Mouse (Mus musculus) lung, embryonic 16.5 days (tissue): Measurements from ENCODE around the gene Mtmr2. TPM values are rescaled to one million over a fixed set of nuclear protein-coding genes. Genes with fewer than 3 reads are reported as not detected.
"Not testable (repeated sequence)": the region's sequence is repeated elsewhere in the genome, so short reads cannot be mapped to it uniquely, and the experiment has no call there.

Experiments used
- ATAC-seq: fragments of 200-750 bp; cut with Nextera tagmentation; 2 replicates; pipeline ENCODE4 v1.8.0; 2017; ENCODE audit warnings: low read depth, mild to moderate bottlenecking, moderate library complexity
- H3K27ac ChIP-seq: fragments of 300-500 bp; sonication (generic); 2 replicates; pipeline ENCODE4 v1.5.1; 2014; ENCODE audit warnings: mild to moderate bottlenecking, control low read depth, low read length
- H3K27me3 ChIP-seq: fragments of 300-500 bp; sonication (generic); 2 replicates; pipeline ENCODE4 v1.6.1; 2014; ENCODE audit warnings: low read depth, low read length, mixed read lengths; ENCODE audit not compliant: control insufficient read depth, insufficient read depth
- H3K36me3 ChIP-seq: fragments of 300-500 bp; sonication (generic); 2 replicates; pipeline ENCODE4 v1.6.1; 2014; ENCODE audit warnings: low read length; ENCODE audit not compliant: control insufficient read depth, insufficient read depth
- H3K4me1 ChIP-seq: fragments of 300-500 bp; sonication (generic); replicated peaks from 2 replicates; pipeline ENCODE4 v1.6.1; 2014; ENCODE audit warnings: low read length, mixed read lengths; ENCODE audit not compliant: control insufficient read depth, insufficient read depth
- H3K4me2 ChIP-seq: fragments of 300-500 bp; sonication (generic); 2 replicates; pipeline ENCODE4 v1.6.1; 2014; ENCODE audit warnings: low read depth, low read length, control low read depth
- H3K4me3 ChIP-seq: fragments of 300-500 bp; sonication (generic); 2 replicates; pipeline ENCODE4 v1.5.1; 2014; ENCODE audit warnings: mild to moderate bottlenecking, low read length, control low read depth
- H3K9ac ChIP-seq: fragments of 300-500 bp; sonication (generic); 2 replicates; pipeline ENCODE4 v1.6.1; 2014; ENCODE audit warnings: low read length, control low read depth
- H3K9me3 ChIP-seq: fragments of 300-500 bp; sonication (generic); 2 replicates; pipeline ENCODE4 v1.6.1; 2016; ENCODE audit warnings: low read length; ENCODE audit not compliant: control insufficient read depth
- WGBS: fragments of 180-500 bp; shearing (Covaris S2); extraction: QIAGEN DNeasy Blood & Tissue Kit; methylation state at CpG from one replicate; pipeline ENCODE4 v1.1.7; 2014; 5-methylcytosine and 5-hydroxymethylcytosine counted together
- polyA plus RNA-seq: library from polyadenylated mRNA; unstranded; fragments of >200 nt; fragmentation: Nextera tagmentation; extraction: Ambion mirVana; gene quantifications from 2 replicates; pipeline ENCODE4 v1.2.1, GENCODE M21; 2015

Gene Mtmr2
- polyA plus RNA-seq: 84.1 and 88.3 TPM in 2 replicates

GRCm38 (mm10) chr9:13748404-13748797, at the start of gene Mtmr2:
Gene Mtmr2 (plus strand): TSS chr9:13748410.
- H3K36me3 ChIP-seq: no peaks in the 10 kb centered on the region
- H3K4me1 ChIP-seq: peaks cover 8% of the 10 kb centered on the region
- peak within 1 kb of the TSS; percentile 94 for H3K27ac ChIP-seq
- no peaks in the 10 kb centered on the region for H3K27me3 ChIP-seq
- no peaks in the 10 kb centered on the region for H3K9me3 ChIP-seq
- H3K4me2 ChIP-seq: peak within 1 kb of the TSS; percentile 71
- H3K4me3 ChIP-seq: peak within 1 kb of the TSS; percentile 87
- peak within 1 kb of the TSS; percentile 99 for H3K9ac ChIP-seq
- WGBS: 43% methylated on average over 2 of the region's 2 CpGs
- ATAC-seq: no peak

GRCm38 (mm10) chr9:13699061-13699780, 49.0 kb upstream of the Mtmr2 start:
- Histone ChIP-seq H3K27me3 (no peaks in the 10 kb centered on the region), H3K9ac (no peak overlapping the region), H3K9me3 (no peaks in the 10 kb centered on the region), H3K4me2 (no peak overlapping the region), H3K27ac (no peak overlapping the region), H3K4me1 (peaks cover 24% of the 10 kb centered on the region), H3K36me3 (peaks cover 7% of the 10 kb centered on the region), H3K4me3 (no peak overlapping the region)
- 70% methylated on average over 14 of the region's 14 CpGs for WGBS
- no peak for ATAC-seq

DNA sequence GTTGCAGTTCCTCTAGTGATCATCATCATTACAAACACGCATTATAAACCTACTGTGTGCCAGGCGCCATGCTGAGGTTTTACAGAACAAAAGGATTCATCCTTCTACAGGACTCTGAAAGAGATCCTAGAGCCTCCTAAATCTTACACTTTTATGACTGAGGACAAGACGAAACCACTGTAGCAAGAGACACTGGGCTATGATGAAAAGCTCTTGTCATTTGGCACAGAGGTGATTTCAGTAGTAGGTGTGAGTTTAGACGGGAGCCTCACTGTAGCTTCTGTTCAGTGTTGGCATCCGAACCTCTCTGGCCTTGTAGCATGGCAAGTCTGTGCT, 48.5 kb upstream of the Mtmr2 start:
- no peak for ATAC-seq
- H3K9me3 ChIP-seq: no peaks in the 10 kb centered on the region
- H3K9ac ChIP-seq: no peak overlapping the region
- H3K4me3 ChIP-seq: no peak overlapping the region
- H3K27me3 ChIP-seq: no peaks in the 10 kb centered on the region
- WGBS: 83% methylated on average over 5 of the region's 5 CpGs
- no peak overlapping the region for H3K4me2 ChIP-seq
- H3K27ac ChIP-seq: no peak overlapping the region
- peaks cover 20% of the 10 kb centered on the region for H3K4me1 ChIP-seq
- H3K36me3 ChIP-seq: peaks cover 7% of the 10 kb centered on the region

- 84% methylated on average over 12 of the region's 12 CpGs for WGBS
- H3K9ac ChIP-seq: no peak overlapping the region
- no peaks in the 10 kb centered on the region for H3K27me3 ChIP-seq
- peaks cover 16% of the 10 kb centered on the region for H3K36me3 ChIP-seq
- no peak for ATAC-seq
- H3K4me3 ChIP-seq: no peak overlapping the region
- no peak overlapping the region for H3K27ac ChIP-seq
- H3K9me3 ChIP-seq: no peaks in the 10 kb centered on the region
- no peak overlapping the region for H3K4me2 ChIP-seq
- H3K4me1 ChIP-seq: peaks cover 7% of the 10 kb centered on the region
Observed at GRCm38 (mm10) chr9:13701773-13702172, 46.4 kb upstream of the Mtmr2 start.

- Histone ChIP-seq H3K4me1 (no peaks in the 10 kb centered on the region), H3K9me3 (no peaks in the 10 kb centered on the region), H3K27ac (no peak overlapping the region), H3K4me2 (no peak overlapping the region), H3K36me3 (peaks cover 16% of the 10 kb centered on the region), H3K9ac (no peak overlapping the region), H3K27me3 (no peaks in the 10 kb centered on the region), H3K4me3 (no peak overlapping the region)
- no peak for ATAC-seq
- WGBS: 83% methylated on average over 2 of the region's 2 CpGs
Observed at GRCm38 (mm10) chr9:13703100-13703499, 45.1 kb upstream of the Mtmr2 start.

DNA sequence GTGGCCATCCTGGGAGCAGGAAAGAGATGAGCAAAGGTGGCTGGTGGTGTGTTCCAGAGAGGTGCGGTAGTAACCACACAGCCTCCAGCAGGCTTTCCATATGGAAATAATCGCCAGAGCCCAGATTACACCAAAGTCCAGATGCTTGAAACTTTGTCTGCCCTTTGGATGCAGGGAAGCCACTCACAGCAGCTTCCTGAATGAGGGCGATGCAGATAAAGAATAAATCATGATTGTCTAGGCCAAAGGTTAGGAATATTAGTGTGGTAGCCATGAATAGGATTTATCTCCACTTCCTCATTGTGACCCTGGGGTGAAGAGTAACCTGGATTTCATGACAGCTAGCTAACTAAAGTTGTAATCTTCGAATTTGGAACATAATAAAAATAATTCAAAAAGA, 43.3 kb upstream of the Mtmr2 start:
- H3K36me3 ChIP-seq: peaks cover 16% of the 10 kb centered on the region
- no peaks in the 10 kb centered on the region for H3K4me1 ChIP-seq
- no peak overlapping the region for H3K27ac ChIP-seq
- WGBS: 65% methylated on average over 4 of the region's 4 CpGs
- ATAC-seq: no peak
- no peaks in the 10 kb centered on the region for H3K27me3 ChIP-seq
- no peak overlapping the region for H3K4me2 ChIP-seq
- no peak overlapping the region for H3K9ac ChIP-seq
- no peak overlapping the region for H3K4me3 ChIP-seq
- no peaks in the 10 kb centered on the region for H3K9me3 ChIP-seq

GRCm38 (mm10) chr9:13707066-13707555, 41.1 kb upstream of the Mtmr2 start:
- WGBS: 35% methylated on average over 3 of the region's 3 CpGs
- Histone ChIP-seq H3K27ac (no peak overlapping the region), H3K4me2 (no peak overlapping the region), H3K9ac (no peak overlapping the region), H3K4me1 (no peaks in the 10 kb centered on the region), H3K36me3 (peaks cover 16% of the 10 kb centered on the region), H3K9me3 (no peaks in the 10 kb centered on the region), H3K27me3 (no peaks in the 10 kb centered on the region), H3K4me3 (no peak overlapping the region)
- no peak for ATAC-seq

- H3K9me3 ChIP-seq: no peaks in the 10 kb centered on the region
- no peaks in the 10 kb centered on the region for H3K4me1 ChIP-seq
- H3K4me3 ChIP-seq: no peak overlapping the region
- peaks cover 10% of the 10 kb centered on the region for H3K36me3 ChIP-seq
- ATAC-seq: no peak
- H3K27me3 ChIP-seq: no peaks in the 10 kb centered on the region
- 86% methylated on average over 5 of the region's 5 CpGs for WGBS
- no peak overlapping the region for H3K9ac ChIP-seq
- no peak overlapping the region for H3K4me2 ChIP-seq
- H3K27ac ChIP-seq: no peak overlapping the region
Observed at GRCm38 (mm10) chr9:13709436-13709835, 38.8 kb upstream of the Mtmr2 start.

DNA sequence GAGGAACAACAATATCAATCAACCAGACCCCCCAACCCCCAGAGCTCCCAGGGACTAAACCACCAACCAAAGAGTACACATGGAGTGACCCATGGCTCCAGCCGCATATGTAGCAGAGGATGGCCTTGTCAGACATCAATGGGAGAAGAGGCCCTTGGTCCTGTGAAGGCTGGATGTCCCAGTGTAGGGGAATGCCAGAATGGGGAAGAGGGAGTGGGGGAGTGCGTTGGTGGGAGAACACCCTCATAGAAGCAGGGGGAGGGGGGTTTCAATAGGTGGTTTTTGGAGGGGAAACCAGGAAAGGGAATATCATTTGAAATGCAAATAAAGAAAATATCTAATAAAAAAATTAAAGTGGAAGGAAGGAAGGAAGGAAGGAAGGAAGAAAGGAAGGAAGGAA, 32.3 kb upstream of the Mtmr2 start:
- not testable (repeated sequence) for H3K9ac ChIP-seq, H3K27me3 ChIP-seq, H3K4me3 ChIP-seq, H3K27ac ChIP-seq, H3K4me1 ChIP-seq, H3K9me3 ChIP-seq, ATAC-seq, H3K36me3 ChIP-seq
- H3K4me2 ChIP-seq: peak overlapping the region; percentile 29; the same call in 1 of the 2 replicates
- 67% methylated on average over 2 of the region's 2 CpGs for WGBS
